Mouse (Mus musculus): ENCODE results near the gene Serpinb9. TPM values are rescaled to one million over a fixed set of nuclear protein-coding genes. Genes with fewer than 3 reads are reported as not detected.

Gene Serpinb9
- polyA plus RNA-seq (2012; rRNA removed): 1.2 and 1.9 TPM in 2 replicates

DNA sequence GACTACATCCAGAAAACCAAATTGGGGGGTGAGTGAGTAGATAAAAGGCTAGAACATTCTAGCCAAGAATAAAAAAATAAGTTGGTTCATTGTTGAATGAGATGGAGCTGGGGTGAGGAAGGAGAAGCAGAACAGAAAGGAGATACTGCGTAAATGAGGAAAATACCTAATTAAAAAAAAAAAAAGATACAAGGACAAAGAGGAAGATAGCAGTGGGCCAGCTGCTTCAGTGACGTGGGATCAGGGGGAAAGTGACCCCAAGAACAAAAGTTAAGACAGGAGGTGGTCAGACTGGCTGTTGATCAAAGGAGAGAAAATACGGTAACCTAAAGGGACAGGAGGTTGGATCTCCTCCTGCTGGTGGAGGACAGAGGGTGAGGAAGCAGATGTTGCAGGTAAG is at the start of gene Serpinb9:
Gene Serpinb9 (plus strand): TSS at position 301 of the 400 bp plus-strand sequence.

DNA sequence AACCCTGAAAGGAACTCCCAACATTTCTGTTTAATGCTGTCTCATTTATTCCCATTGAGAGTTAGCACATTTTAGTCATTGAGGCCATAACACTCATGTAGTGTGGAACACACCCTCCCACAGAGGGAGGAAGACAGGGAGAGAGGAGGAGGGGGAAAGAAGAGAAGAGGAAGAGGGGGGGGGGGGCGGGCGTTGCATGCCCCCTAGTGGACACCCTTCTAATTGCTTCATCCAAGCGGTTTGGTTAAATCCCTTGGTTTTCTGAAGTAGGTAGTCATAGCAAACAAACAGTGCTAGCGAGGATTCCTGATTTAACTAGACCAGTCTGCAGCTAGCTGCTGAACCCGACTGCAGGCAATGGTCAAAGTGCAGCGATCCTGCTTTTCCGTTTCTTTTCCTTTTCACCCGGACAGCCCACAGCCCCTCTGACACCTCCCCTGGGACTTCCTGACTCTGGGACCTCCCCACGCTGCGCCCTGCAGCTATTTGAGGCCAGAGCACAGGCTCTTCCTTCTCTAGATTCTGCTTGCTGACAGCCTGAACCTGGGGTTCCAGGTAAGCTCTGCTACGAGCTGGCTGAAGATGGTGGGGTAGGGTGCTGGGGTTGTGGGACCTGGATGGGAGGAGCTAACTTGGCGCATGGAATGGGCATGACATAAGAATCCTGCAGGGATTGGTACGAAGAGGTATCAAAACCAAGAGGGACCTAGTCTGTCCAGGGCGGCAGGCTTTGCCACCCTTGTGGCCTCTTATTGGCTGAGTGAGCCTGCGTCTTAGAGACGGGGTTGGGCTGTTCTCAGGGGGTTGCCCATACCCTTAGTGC is 37.9 kb upstream of the Serpinb9 start, which contains the start of gene Serpinb6b:
Gene Serpinb6b (plus strand): TSS at position 221 of the 823 bp plus-strand sequence.

DNA sequence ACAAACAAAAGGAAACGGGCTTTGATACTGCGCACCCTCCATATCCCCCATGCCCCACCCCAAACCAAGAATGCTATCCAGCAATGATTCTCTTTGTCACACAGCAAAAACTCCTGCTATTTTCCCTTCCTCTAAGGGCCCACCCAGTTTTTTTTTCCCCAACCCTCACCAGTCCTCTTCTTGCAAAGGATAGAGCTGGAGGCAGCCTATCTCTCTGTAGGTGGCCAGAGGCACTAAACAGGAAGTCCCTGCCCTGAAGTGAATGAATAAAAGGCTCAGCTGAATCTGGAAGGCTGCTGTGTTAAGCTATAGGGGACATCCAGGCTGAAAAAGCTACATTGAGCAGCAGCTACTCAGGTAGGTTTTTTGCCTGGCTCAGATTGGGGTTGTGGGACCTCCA is 24.2 kb downstream of the Serpinb9 start, which contains the start of gene Serpinb9b:
Gene Serpinb9b (plus strand): TSS at position 173 of the 400 bp plus-strand sequence.

Other genes with a start within 250 kb of the Serpinb9 start
- 0.31 and 2.7 TPM in 2 replicates for gene Mylk4, start 219.3 kb upstream of the Serpinb9 start, polyA plus RNA-seq (2012; rRNA removed)
- 58.0 and 60.3 TPM in 2 replicates for gene Wrnip1, start 201.2 kb upstream of the Serpinb9 start, polyA plus RNA-seq (2012; rRNA removed)
- 0.61 and 1.2 TPM in 2 replicates for gene D930007J09Rik, start 200.4 kb upstream of the Serpinb9 start, polyA plus RNA-seq (2012; rRNA removed)
- gene Serpinb1a, start 152.1 kb upstream of the Serpinb9 start, polyA plus RNA-seq (2012; rRNA removed): 1.4 and 2.2 TPM in 2 replicates
- 0.05 TPM in 1 of 2 replicates, not detected in the other for gene Serpinb1c, start 105.0 kb upstream of the Serpinb9 start, polyA plus RNA-seq (2012; rRNA removed)
- 1.4 TPM in 2 replicates for gene Serpinb6b, start 38.0 kb upstream of the Serpinb9 start, polyA plus RNA-seq (2012; rRNA removed)
- 0.21 and 0.22 TPM in 2 replicates for gene Serpinb9b, start 24.2 kb downstream of the Serpinb9 start, polyA plus RNA-seq (2012; rRNA removed)
- 2.6 and 3.7 TPM in 2 replicates for gene Serpinb1b, start 75.3 kb downstream of the Serpinb9 start, polyA plus RNA-seq (2012; rRNA removed)
- gene Serpinb9c, start 156.5 kb downstream of the Serpinb9 start, polyA plus RNA-seq (2012; rRNA removed): not detected in 2 replicates
- gene Serpinb9d, start 189.7 kb downstream of the Serpinb9 start, polyA plus RNA-seq (2012; rRNA removed): not detected in 2 replicates
- not detected in 2 replicates for gene Serpinb9e, start 246.4 kb downstream of the Serpinb9 start, polyA plus RNA-seq (2012; rRNA removed)